Mouse (Mus musculus) CD4-positive, CD25-positive, alpha-beta regulatory T cell, adult 2 months (primary cell): ENCODE measurements at regions not wholly inside any gene's neighbourhood (a gene's known extent, or its start where the extent isn't known, plus 50 kb on each side); places are given as distances from the start of the nearest gene placed in this dataset.

ENCODE experiments used
- DNase-seq: peaks from one replicate; pipeline ENCODE4 v3.0.0-alpha.2; 2012; ENCODE audit warnings: low read depth, low spot score

GRCm38 (mm10) chr1:195371131-195371530 lies 194.6 kb upstream of the Cr2 start:
- DNase-seq: peak; percentile 5
